Mouse (Mus musculus) cerebellum, adult 2 months (tissue): ENCODE data around the gene Nedd9.

ENCODE experiments used
- CTCF ChIP-seq: fragments of 200-500 bp; IDR thresholded peaks from 2 replicates; pipeline ENCODE4 v1.5.1; 2011; ENCODE audit warnings: low read depth, mild to moderate bottlenecking, control low read depth, low read length, moderate library complexity, borderline replicate concordance; ENCODE audit not compliant: insufficient read depth
- POLR2A ChIP-seq: fragments of 200-500 bp; IDR thresholded peaks from 2 replicates; pipeline ENCODE4 v1.6.1; 2011; ENCODE audit warnings: low read length, control low read depth, borderline replicate concordance; ENCODE audit not compliant: insufficient read depth

- no peak for TF ChIP-seq POLR2A
- TF ChIP-seq CTCF, result no peak
Observed at GRCm38 (mm10) chr13:41345306-41345705, 141.9 kb downstream of the Nedd9 start.
